Mouse (Mus musculus): Measurements from ENCODE around the gene Dnah5. TPM values are rescaled to one million over a fixed set of nuclear protein-coding genes. Genes with fewer than 3 reads are reported as not detected.
"Not testable (repeated sequence)": the region's sequence is repeated elsewhere in the genome, so short reads cannot be mapped to it uniquely, and the experiment has no call there.

Dnah5 gene
- polyA plus RNA-seq, 1 experiment from 2014 or later = 0.25 TPM

DNA sequence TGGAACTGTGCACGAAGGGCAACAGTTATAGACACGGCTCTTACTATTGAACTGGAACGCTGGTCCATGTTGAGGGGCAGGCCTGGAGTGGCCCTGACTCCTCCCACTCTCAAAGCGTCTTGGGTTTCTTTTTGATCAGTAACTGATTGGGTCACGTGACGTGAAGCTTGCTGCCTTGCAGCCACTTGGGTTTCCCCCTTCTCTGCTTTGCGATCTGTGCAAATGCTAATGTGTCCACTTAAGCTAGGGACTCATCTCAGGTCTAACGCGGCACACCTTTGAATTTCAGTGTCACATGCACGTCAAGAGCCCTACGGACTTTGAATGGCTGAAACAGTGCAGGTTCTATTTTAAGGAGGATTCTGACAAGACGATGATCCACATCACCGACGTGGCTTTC, 109.9 kb downstream of the Dnah5 start:
- no peak overlapping the region for H3K9ac ChIP-seq

DNA sequence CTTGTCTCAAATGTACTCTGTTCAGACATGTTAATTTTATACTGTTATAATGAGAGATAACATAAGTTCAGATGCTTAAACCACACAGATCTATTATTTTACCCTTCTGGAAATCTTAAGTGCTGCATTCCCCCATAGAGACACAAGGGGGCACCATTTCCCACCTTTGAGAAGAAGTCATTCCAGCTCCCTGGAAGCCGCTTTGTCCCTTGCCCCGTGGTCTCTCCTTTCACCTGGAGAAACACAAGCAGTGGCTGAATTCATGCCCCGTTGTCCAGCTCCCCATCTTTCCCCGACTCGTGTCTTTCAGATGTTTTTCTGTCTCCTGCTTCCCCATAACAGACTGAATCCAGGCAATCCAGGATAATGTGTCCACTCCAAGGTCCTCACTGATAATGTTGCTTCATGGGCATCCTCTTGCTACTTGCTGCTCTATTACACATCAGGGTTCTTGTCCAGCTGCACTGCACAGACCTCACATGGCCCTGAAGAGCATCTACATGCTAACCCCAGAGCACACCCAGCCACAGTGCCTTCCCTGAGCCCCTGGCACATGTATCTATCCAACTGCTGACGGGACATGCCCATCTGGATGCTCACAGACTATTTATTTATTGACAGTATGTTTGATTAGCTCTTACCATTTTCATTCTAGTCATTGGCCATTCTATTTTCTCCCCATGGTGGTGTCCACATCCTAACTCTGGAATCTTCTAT, 112.4 kb downstream of the Dnah5 start:
- H3K4me2 ChIP-seq = no peak overlapping the region
- no peak overlapping the region for H3K9ac ChIP-seq
- ATAC-seq (replicated peaks) = peak; percentile 63
- H3K27me3 ChIP-seq (replicated peaks) = no peaks in the 10 kb centered on the region
- H3K27ac ChIP-seq = no peak overlapping the region
- H3K36me3 ChIP-seq (replicated peaks) = no peaks in the 10 kb centered on the region
- no peak overlapping the region for H3K4me3 ChIP-seq
- no peaks in the 10 kb centered on the region for H3K4me1 ChIP-seq
- 28% methylated on average over 6 of the region's 6 CpGs for WGBS
- no peaks in the 10 kb centered on the region for H3K9me3 ChIP-seq

More for the DNA sequence above, 109.9 kb downstream of the Dnah5 start:
- no peak overlapping the region for H3K4me3 ChIP-seq
- H3K4me1 ChIP-seq = no peaks in the 10 kb centered on the region
- ATAC-seq (replicated peaks) = no peak
- H3K4me2 ChIP-seq = no peak overlapping the region
- no peaks in the 10 kb centered on the region for H3K27me3 ChIP-seq (replicated peaks)
- H3K9me3 ChIP-seq = no peaks in the 10 kb centered on the region
- no peaks in the 10 kb centered on the region for H3K36me3 ChIP-seq (replicated peaks)
- WGBS = 74% methylated on average over 14 of the region's 14 CpGs
- H3K27ac ChIP-seq = no peak overlapping the region

DNA sequence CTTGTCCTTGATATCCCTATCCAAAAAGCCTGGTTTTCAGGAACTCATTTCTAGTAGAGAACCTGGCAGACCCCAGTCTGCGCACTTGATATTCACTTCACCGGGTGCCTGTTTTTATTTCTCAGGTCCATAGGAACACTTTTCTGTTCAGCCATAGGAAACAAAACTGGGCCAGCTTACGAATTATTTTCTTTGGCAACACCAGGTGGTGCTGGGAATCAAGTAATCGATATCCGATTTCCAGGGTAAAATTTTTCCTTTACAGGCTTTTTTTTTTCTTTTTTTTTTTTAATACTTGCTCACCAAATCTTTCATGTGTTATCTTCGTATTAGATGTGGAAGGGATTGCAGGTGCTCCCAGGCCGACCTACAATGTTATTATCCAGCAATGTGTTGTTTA, 119.0 kb downstream of the Dnah5 start:
- no peaks in the 10 kb centered on the region for H3K36me3 ChIP-seq (replicated peaks)
- no peak overlapping the region for H3K4me2 ChIP-seq
- H3K4me3 ChIP-seq = no peak overlapping the region
- WGBS = 90% methylated on average over 7 of the region's 7 CpGs
- no peaks in the 10 kb centered on the region for H3K27me3 ChIP-seq (replicated peaks)
- no peak for ATAC-seq (replicated peaks)
- peaks cover 4% of the 10 kb centered on the region; the same call in 1 of the 2 replicates for H3K4me1 ChIP-seq
- H3K9ac ChIP-seq = no peak overlapping the region
- no peak overlapping the region for H3K27ac ChIP-seq
- no peaks in the 10 kb centered on the region for H3K9me3 ChIP-seq

DNA sequence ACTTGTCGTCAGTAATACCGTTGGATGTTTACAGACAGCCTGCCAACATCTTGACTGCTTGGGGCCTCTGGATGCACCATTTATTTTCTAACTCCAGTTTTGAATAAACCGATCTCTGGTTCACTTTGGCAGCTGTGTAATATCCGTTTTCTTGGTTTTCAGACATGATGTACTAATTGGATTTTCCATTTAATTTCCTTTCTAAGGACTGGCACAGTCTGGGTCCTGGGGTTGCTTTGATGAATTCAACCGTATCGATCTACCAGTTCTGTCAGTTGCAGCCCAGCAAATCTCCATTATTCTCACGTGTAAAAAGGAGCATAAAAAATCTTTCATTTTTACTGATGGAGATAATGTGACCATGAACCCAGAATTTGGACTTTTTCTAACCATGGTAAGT, 123.4 kb downstream of the Dnah5 start:
- WGBS = 27% methylated on average over 7 of the region's 7 CpGs
- Histone ChIP-seq H3K9ac (no peak overlapping the region), H3K36me3 (replicated peaks) (no peaks in the 10 kb centered on the region), H3K4me1 (peaks cover 5% of the 10 kb centered on the region; the same call in 1 of the 2 replicates), H3K4me2 (no peak overlapping the region), H3K27me3 (replicated peaks) (no peaks in the 10 kb centered on the region), H3K4me3 (no peak overlapping the region), H3K9me3 (no peaks in the 10 kb centered on the region), H3K27ac (no peak overlapping the region)
- ATAC-seq (replicated peaks) = no peak; the same call in 1 of the 2 replicates

DNA sequence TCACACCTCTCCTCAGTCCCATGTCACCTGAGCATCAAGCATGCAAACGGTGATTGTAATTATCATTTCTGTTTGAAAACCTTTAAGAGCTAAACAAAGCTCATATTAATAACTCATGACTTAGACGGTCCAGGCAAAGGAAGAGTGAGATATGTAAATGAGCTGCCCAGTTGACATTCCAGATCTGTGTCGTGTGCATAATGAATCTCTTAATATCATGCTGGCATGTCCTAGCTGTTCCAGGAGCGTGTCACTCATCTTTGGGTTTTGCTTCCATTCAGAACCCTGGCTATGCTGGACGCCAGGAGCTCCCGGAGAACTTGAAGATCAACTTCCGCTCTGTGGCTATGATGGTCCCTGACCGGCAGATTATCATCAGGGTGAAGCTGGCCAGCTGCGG, 123.9 kb downstream of the Dnah5 start:
- Histone ChIP-seq H3K4me3 (no peak overlapping the region), H3K4me2 (0 out of 2 replicates have a peak overlapping the region, but pooled peaks have one; percentile 1), H3K27ac (no peak overlapping the region), H3K27me3 (replicated peaks) (no peaks in the 10 kb centered on the region), H3K9me3 (no peaks in the 10 kb centered on the region), H3K36me3 (replicated peaks) (no peaks in the 10 kb centered on the region), H3K9ac (no peak overlapping the region), H3K4me1 (peaks cover 5% of the 10 kb centered on the region; the same call in 1 of the 2 replicates)
- 50% methylated on average over 9 of the region's 9 CpGs for WGBS
- ATAC-seq (replicated peaks) = 0 out of 2 replicates have a peak, but pooled peaks have one; percentile 39

DNA sequence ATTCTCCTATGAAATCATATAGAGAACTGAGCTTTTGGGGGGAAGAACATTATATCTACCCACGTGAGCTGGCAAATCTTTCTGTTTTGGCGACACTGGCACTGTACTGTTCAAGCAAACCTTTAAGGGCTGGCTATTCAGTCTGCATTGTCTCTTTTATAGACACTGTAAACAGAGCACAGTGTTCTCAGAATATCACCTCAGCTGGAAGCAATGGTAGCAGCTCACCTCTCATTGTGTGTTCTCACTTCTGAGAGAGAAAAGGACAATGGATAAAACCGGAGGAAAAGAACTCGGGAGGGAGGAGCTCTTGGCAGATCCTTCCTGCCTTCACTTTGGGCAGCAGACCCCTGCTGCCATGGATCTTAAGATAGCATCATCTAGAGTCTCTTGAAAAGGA, 137.6 kb downstream of the Dnah5 start:
- H3K36me3 ChIP-seq (replicated peaks) = no peaks in the 10 kb centered on the region
- 23% methylated on average over 4 of the region's 4 CpGs for WGBS
- no peak overlapping the region for H3K9ac ChIP-seq
- H3K27me3 ChIP-seq (replicated peaks) = no peaks in the 10 kb centered on the region
- no peak overlapping the region for H3K4me2 ChIP-seq
- no peaks in the 10 kb centered on the region for H3K4me1 ChIP-seq
- no peaks in the 10 kb centered on the region for H3K9me3 ChIP-seq
- no peak overlapping the region for H3K4me3 ChIP-seq
- 0 out of 2 replicates have a peak, but pooled peaks have one; percentile 48 for ATAC-seq (replicated peaks)
- H3K27ac ChIP-seq = no peak overlapping the region

DNA sequence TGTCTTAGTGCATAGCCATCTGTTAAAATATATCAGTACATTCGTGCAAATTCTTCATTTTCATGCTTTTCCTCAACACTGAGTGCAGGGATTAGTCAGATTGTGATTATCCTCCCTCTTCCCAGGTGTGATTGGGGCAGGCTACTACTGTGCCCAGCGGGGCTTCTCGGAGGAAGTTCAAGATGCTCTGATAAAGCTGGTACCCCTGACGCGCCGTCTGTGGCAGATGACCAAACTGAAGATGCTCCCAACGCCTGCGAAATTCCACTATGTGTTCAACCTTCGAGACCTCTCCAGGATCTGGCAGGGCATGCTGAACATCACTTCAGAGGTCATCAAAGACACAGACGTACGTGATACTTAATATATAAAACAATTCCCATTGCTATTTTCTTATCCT, 164.0 kb downstream of the Dnah5 start:
- ATAC-seq (replicated peaks) = no peak
- no peak overlapping the region for H3K9ac ChIP-seq

DNA sequence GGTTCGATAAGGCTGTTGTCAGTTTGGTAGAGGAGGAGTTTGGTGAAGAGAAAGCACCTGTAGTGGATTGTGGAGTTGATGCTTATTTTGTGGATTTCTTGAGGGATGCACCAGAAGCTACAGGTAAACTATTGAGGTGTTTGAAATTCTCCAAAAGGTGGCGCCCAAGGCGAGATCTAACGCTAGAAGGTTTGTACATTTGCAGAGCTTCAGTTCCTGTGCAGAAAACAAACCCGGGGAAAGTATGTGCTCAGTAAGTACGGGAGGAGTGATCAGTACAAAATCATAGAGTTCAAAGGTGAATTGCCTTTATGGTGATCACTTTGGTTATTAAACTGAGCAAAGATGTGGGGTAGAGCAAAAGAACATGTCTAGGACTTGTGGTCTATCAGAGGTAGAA, 166.9 kb downstream of the Dnah5 start:
- WGBS = 85% methylated on average over 6 of the region's 6 CpGs
- no peak overlapping the region for H3K4me3 ChIP-seq
- no peak for ATAC-seq (replicated peaks)

More for the DNA sequence above, 164.0 kb downstream of the Dnah5 start:
- H3K27ac ChIP-seq = no peak overlapping the region
- 79% methylated on average over 11 of the region's 11 CpGs for WGBS
- H3K9me3 ChIP-seq = no peaks in the 10 kb centered on the region
- no peaks in the 10 kb centered on the region for H3K27me3 ChIP-seq (replicated peaks)
- H3K36me3 ChIP-seq (replicated peaks) = no peaks in the 10 kb centered on the region
- no peak overlapping the region for H3K4me2 ChIP-seq
- H3K4me1 ChIP-seq = no peaks in the 10 kb centered on the region
- H3K4me3 ChIP-seq = no peak overlapping the region

DNA sequence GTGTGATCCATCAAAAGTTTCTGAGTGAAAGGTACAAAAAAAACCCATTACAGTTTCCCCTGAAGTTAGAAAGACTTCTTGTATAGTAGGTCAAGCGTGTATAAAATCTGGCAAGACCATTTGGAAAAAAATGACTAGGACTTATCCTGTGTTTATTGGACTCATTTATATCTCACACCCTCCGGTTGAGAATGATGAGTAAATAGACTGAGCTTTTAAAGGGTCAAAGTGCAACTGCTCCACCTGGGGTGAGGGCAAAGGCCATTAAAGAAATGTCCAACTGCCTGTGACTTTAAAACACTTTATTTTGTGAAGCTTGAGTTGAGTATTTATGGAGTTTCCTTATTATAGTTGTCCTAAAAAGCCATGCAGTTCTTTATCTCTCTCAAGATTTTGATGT, 168.0 kb downstream of the Dnah5 start:
- Histone ChIP-seq H3K4me2 (no peak overlapping the region), H3K9me3 (no peaks in the 10 kb centered on the region), H3K4me3 (no peak overlapping the region), H3K27ac (no peak overlapping the region), H3K36me3 (replicated peaks) (no peaks in the 10 kb centered on the region), H3K27me3 (replicated peaks) (no peaks in the 10 kb centered on the region), H3K9ac (no peak overlapping the region), H3K4me1 (no peaks in the 10 kb centered on the region)
- 72% methylated on average over 2 of the region's 2 CpGs for WGBS
- no peak for ATAC-seq (replicated peaks)

More for the DNA sequence above, 166.9 kb downstream of the Dnah5 start:
- no peak overlapping the region for H3K9ac ChIP-seq
- H3K27me3 ChIP-seq (replicated peaks) = no peaks in the 10 kb centered on the region
- H3K27ac ChIP-seq = no peak overlapping the region
- no peaks in the 10 kb centered on the region for H3K9me3 ChIP-seq
- no peaks in the 10 kb centered on the region for H3K36me3 ChIP-seq (replicated peaks)
- no peak overlapping the region for H3K4me2 ChIP-seq
- H3K4me1 ChIP-seq = no peaks in the 10 kb centered on the region

DNA sequence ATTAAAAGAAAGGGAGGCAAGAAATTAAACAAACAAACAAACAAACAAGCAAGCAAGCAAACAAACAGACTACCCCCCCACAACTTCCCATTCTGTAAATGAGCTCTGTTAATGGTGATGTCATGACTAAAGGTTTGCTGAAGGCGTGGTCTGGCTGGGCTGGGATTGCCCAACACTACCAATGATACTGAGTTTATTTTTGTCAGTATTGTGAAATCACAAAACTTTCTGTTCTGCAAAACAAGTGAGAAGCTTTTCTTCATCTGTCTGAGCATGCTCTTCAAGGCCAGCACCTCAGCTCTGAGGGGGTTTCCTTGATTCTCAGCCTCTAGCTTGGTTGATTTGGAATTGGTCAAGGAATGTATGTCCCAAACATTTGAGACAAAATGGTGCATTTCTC, 170.8 kb downstream of the Dnah5 start:
- H3K27me3 ChIP-seq (replicated peaks) = no peaks in the 10 kb centered on the region
- WGBS = 95% methylated on average over 1 of the region's 1 CpGs
- ATAC-seq (replicated peaks) = no peak
- H3K27ac ChIP-seq = no peak overlapping the region
- H3K9ac ChIP-seq = no peak overlapping the region
- H3K9me3 ChIP-seq = no peaks in the 10 kb centered on the region
- H3K4me1 ChIP-seq = no peaks in the 10 kb centered on the region
- H3K36me3 ChIP-seq (replicated peaks) = no peaks in the 10 kb centered on the region
- no peak overlapping the region for H3K4me3 ChIP-seq
- H3K4me2 ChIP-seq = no peak overlapping the region

DNA sequence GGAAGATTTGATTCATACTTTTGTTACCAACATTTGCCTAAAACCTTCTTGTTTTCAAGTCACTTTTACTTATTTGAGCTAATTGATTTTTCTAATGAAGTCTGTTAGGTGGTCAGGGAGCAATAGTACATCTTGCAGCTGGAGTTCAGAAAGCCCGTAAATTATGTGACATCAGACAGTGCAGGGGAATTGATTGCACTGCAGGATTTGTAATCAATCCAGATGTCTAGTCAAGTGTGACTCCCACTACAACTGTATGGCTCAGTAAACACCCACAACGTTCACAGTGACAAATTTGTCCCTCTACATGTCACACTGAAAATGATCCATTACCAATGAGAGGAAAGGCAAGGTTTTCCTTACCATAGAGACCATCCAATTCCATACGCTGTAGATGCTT, 177.4 kb downstream of the Dnah5 start:
- Histone ChIP-seq H3K4me3 (no peak overlapping the region), H3K27me3 (replicated peaks) (no peaks in the 10 kb centered on the region), H3K9ac (no peak overlapping the region), H3K4me2 (no peak overlapping the region), H3K9me3 (no peaks in the 10 kb centered on the region), H3K36me3 (replicated peaks) (no peaks in the 10 kb centered on the region), H3K4me1 (no peaks in the 10 kb centered on the region), H3K27ac (no peak overlapping the region)
- no peak for ATAC-seq (replicated peaks)
- WGBS = 81% methylated on average over 3 of the region's 3 CpGs

DNA sequence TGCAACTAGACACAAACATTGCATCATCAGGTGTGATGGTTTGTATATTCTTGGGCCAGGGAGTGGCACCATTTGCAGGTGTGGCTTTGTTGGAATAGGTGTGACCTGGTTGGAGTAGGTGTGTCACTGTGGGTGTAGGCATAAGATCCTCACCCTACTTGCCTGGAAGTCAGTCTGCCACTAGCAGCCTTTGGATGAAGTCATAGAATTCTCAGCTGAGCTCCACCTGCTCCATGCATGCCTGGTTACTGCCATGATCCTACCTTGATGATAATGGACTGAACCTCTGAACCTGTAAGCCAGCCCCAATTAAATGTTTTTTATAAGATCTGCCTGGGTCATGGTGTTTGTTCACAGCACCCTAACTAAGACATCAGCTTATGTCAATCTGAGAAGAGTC, 190.2 kb downstream of the Dnah5 start:
- not testable (repeated sequence) for H3K9ac ChIP-seq; H3K27ac ChIP-seq; H3K4me2 ChIP-seq; H3K4me1 ChIP-seq; H3K36me3 ChIP-seq (replicated peaks); H3K9me3 ChIP-seq; ATAC-seq (replicated peaks); H3K4me3 ChIP-seq; H3K27me3 ChIP-seq (replicated peaks)

DNA sequence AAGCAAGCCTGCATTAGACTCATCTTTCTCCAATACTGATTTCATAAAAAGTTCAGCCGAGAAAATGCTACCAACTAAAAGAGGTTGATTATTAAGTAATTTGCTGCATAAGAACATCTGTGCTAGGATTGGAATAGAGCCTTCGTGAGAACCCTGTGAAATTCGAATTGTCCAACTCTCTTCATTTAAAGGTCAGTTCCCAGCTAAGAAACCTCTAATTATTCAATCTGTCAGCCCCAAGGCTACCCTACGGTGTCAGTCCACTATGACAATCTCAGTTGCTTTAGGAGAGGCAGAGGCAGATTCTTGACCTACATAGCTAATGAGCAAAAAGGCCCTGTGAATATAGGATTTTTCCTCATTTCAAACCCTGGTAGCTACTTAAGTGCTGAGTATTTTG, 191.9 kb downstream of the Dnah5 start:
- ATAC-seq (replicated peaks) = no peak
- Histone ChIP-seq H3K4me1 (peaks cover 5% of the 10 kb centered on the region; the same call in 1 of the 2 replicates), H3K4me3 (no peak overlapping the region), H3K27ac (no peak overlapping the region), H3K27me3 (replicated peaks) (no peaks in the 10 kb centered on the region), H3K9me3 (no peaks in the 10 kb centered on the region), H3K36me3 (replicated peaks) (no peaks in the 10 kb centered on the region), H3K9ac (no peak overlapping the region), H3K4me2 (no peak overlapping the region)
- WGBS = 76% methylated on average over 4 of the region's 4 CpGs

All from midbrain, embryonic 15.5 days (tissue).